Mouse (Mus musculus) limb, embryonic 14.5 days (tissue): Measurements from ENCODE around the gene Tmprss11d. TPM values are rescaled to one million over a fixed set of nuclear protein-coding genes. Genes with fewer than 3 reads are reported as not detected.

Source experiments
- ATAC-seq: fragments of 200-750 bp; cut with Nextera tagmentation; 2 replicates; pipeline ENCODE4 v1.8.0; 2017; ENCODE audit warnings: low read depth, moderate number of reproducible peaks, moderate TSS enrichment; ENCODE audit not compliant: low FRiP score
- DNase-seq: peaks from one replicate; pipeline ENCODE4 v3.0.0-alpha.2; 2015; ENCODE audit warnings: low spot score
- H3K27ac ChIP-seq: fragments of 300-500 bp; sonication (generic); replicated peaks from 2 replicates; pipeline ENCODE4 v1.5.1; 2014; ENCODE audit warnings: low read depth, mild to moderate bottlenecking, low read length, moderate library complexity, mixed read lengths
- H3K27me3 ChIP-seq: fragments of 300-500 bp; sonication (generic); 2 replicates; pipeline ENCODE4 v1.6.1; 2014; ENCODE audit warnings: low read length, mixed read lengths; ENCODE audit not compliant: control insufficient read depth, insufficient read depth
- H3K36me3 ChIP-seq: fragments of 300-500 bp; sonication (generic); 2 replicates; pipeline ENCODE4 v1.6.1; 2014; ENCODE audit warnings: mild to moderate bottlenecking, low read length, moderate library complexity, mixed read lengths; ENCODE audit not compliant: control insufficient read depth, insufficient read depth
- H3K4me1 ChIP-seq: fragments of 300-500 bp; sonication (generic); 2 replicates; pipeline ENCODE4 v1.6.1; 2014; ENCODE audit warnings: antibody characterized with exemption, low read length, mixed read lengths; ENCODE audit not compliant: control insufficient read depth, insufficient read depth
- H3K4me2 ChIP-seq: fragments of 300-500 bp; sonication (generic); replicated peaks from 2 replicates; pipeline ENCODE4 v1.6.1; 2014; ENCODE audit warnings: low read depth, mild to moderate bottlenecking, low read length, moderate library complexity; ENCODE audit not compliant: severe bottlenecking
- H3K4me3 ChIP-seq: fragments of 300-500 bp; sonication (generic); replicated peaks from 2 replicates; pipeline ENCODE4 v1.5.1; 2014; ENCODE audit warnings: low read length
- H3K9ac ChIP-seq: fragments of 300-500 bp; sonication (generic); 2 replicates; pipeline ENCODE4 v1.6.1; 2014; ENCODE audit warnings: mild to moderate bottlenecking, low read depth, low read length, moderate library complexity; ENCODE audit not compliant: severe bottlenecking
- H3K9me3 ChIP-seq: fragments of 300-500 bp; sonication (generic); 2 replicates; pipeline ENCODE4 v1.6.1; 2016; ENCODE audit warnings: low read length; ENCODE audit not compliant: control insufficient read depth
- POLR2A ChIP-seq: fragments of 200-500 bp; IDR thresholded peaks from 2 replicates; pipeline ENCODE4 v1.8.0; 2012; ENCODE audit warnings: inconsistent platforms, mild to moderate bottlenecking, moderate library complexity, borderline replicate concordance; ENCODE audit not compliant: insufficient read depth, insufficient read length; ENCODE audit errors: extremely low read depth
- WGBS: fragments of 180-500 bp; shearing (Covaris S2); extraction: QIAGEN DNeasy Blood & Tissue Kit; methylation state at CpG from one replicate; pipeline ENCODE4 v1.1.7; 2014; 5-methylcytosine and 5-hydroxymethylcytosine counted together
- polyA plus RNA-seq, 2 experiments: library from polyadenylated mRNA; depleted of rRNA in 1 of 2; stranded (reverse) in 1 of 2; unstranded in 1 of 2; fragments of >200 nt; fragmentation: Nextera tagmentation in 1 of 2; extraction: Ambion mirVana in 1 of 2; gene quantifications; 2 replicates each; pipeline versions ENCODE4 v1.2.1 to v1.2.3; 2012 to 2014

The Tmprss11d gene
- polyA plus RNA-seq, 2 experiments: not detected

GRCm38 (mm10) chr5:86306116-86306515 lies 67.1 kb downstream of the Tmprss11d start:
- H3K27ac ChIP-seq: no peak overlapping the region
- H3K4me1 ChIP-seq: no peaks in the 10 kb centered on the region
- no peaks in the 10 kb centered on the region for H3K9me3 ChIP-seq
- ATAC-seq: no peak
- WGBS: 63% methylated on average over 5 of the region's 5 CpGs
- H3K4me2 ChIP-seq: no peak overlapping the region
- H3K9ac ChIP-seq: no peak overlapping the region
- no peaks in the 10 kb centered on the region for H3K27me3 ChIP-seq
- no peak overlapping the region for H3K4me3 ChIP-seq
- H3K36me3 ChIP-seq: no peaks in the 10 kb centered on the region
- DNase-seq: no peak
- TF ChIP-seq POLR2A: no peak

- H3K36me3 ChIP-seq: no peaks in the 10 kb centered on the region
- no peaks in the 10 kb centered on the region for H3K4me1 ChIP-seq
- ATAC-seq (no peak), DNase-seq (no peak)
- no peaks in the 10 kb centered on the region for H3K9me3 ChIP-seq
- no peak for TF ChIP-seq POLR2A
- no peak overlapping the region for H3K4me3 ChIP-seq
- no peak overlapping the region for H3K4me2 ChIP-seq
- WGBS: 83% methylated on average over 8 of the region's 8 CpGs
- H3K27me3 ChIP-seq: no peaks in the 10 kb centered on the region
- no peak overlapping the region for H3K9ac ChIP-seq
- no peak overlapping the region for H3K27ac ChIP-seq
These were observed 69.3 kb downstream of the Tmprss11d start for GRCm38 (mm10) chr5:86303877-86304276.

GRCm38 (mm10) chr5:86289208-86289607 lies 84.0 kb downstream of the Tmprss11d start, which contains the start of gene Tmprss11c:
TSS of gene Tmprss11c (minus strand) at chr5:86289308.
- Histone ChIP-seq H3K4me1 (no peaks in the 10 kb centered on the region), H3K27ac (no peak within 1 kb of the TSS), H3K36me3 (no peaks in the 10 kb centered on the region), H3K4me2 (no peak within 1 kb of the TSS), H3K9ac (no peak within 1 kb of the TSS), H3K27me3 (no peaks in the 10 kb centered on the region), H3K9me3 (no peaks in the 10 kb centered on the region), H3K4me3 (no peak within 1 kb of the TSS)
- WGBS: 70% methylated on average over 4 of the region's 4 CpGs
- DNase-seq: no peak
- ATAC-seq: no peak
- TF ChIP-seq POLR2A: no peak

Other genes starting within 250 kb of the Tmprss11d start
- 9.9 and 10.4 TPM in 2 replicates for gene Uba6, start 200.6 kb downstream of the Tmprss11d start, polyA plus RNA-seq (2012; rRNA removed)
- gene Uba6, start 200.6 kb downstream of the Tmprss11d start, polyA plus RNA-seq (2014; fragmentation: Nextera tagmentation; extraction: Ambion mirVana): 17.8 and 19.4 TPM in 2 replicates
- gene Gnrhr, start 175.5 kb downstream of the Tmprss11d start, polyA plus RNA-seq (2012; rRNA removed): not detected in 2 replicates
- gene Gnrhr, start 175.5 kb downstream of the Tmprss11d start, polyA plus RNA-seq (2014; fragmentation: Nextera tagmentation; extraction: Ambion mirVana): not detected in 2 replicates
- not detected in 2 replicates for gene Tmprss11c, start 84.1 kb downstream of the Tmprss11d start, polyA plus RNA-seq (2012; rRNA removed)
- not detected in 2 replicates for gene Tmprss11c, start 84.1 kb downstream of the Tmprss11d start, polyA plus RNA-seq (2014; fragmentation: Nextera tagmentation; extraction: Ambion mirVana)
- gene Tmprss11a, start 95.6 kb upstream of the Tmprss11d start, polyA plus RNA-seq (2012; rRNA removed): not detected in 2 replicates
- not detected in 2 replicates for gene Tmprss11a, start 95.6 kb upstream of the Tmprss11d start, polyA plus RNA-seq (2014; fragmentation: Nextera tagmentation; extraction: Ambion mirVana)
- not detected in 2 replicates for gene Tmprss11g, start 145.2 kb upstream of the Tmprss11d start, polyA plus RNA-seq (2012; rRNA removed)
- gene Tmprss11g, start 145.2 kb upstream of the Tmprss11d start, polyA plus RNA-seq (2014; fragmentation: Nextera tagmentation; extraction: Ambion mirVana): not detected in 2 replicates